In the genomic region with DNA sequence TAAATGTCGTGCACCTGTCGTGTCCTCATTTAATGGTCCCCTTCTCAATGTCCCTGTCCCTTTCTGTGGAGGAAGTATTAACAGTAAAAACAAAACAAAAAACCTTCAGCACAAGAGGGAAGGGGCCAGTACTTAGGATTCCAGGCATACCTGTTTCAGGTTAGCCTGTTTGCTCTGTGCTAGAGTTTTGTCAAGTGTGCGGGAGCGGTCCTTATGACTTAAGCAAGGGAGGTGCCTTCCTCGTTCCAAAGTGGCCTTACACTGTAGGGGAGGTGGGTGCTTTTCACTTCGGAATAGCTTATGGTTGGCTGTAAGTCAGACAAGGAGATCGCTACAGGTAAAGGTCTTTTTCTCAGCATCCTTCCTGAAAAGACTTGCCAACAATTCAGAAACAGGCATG, we compare ENCODE assay signal across 21 mouse cellular contexts. TPM values are rescaled to one million over a fixed set of nuclear protein-coding genes. Genes with fewer than 3 reads are reported as not detected.
A peak's percentile ranks its signal among the peaks of the same experiment; 100 is the strongest.
DNase-seq lines count a peak whose midpoint lies in the region; ATAC-seq and TF ChIP-seq lines count a peak whose summit lies in the region.
"Had no signal": no experiment of that assay in that cellular context is flagged by ENCODE, and none has a peak within 500 bp of the region (broad histone marks: within the 10 kb centered on the region; RNA-seq: fewer than 3 reads in every experiment).

No protein-coding gene starts in this region.

- H3K27me3 ChIP-seq in MEL (ENCODE audit: control insufficient read depth in 1 of 2, insufficient read depth in 2 of 2, low read length in 2 of 2): no peaks in the 10 kb centered on the region
- H3K27me3 ChIP-seq in lung, embryonic 16.5 days (ENCODE audit: control insufficient read depth, insufficient read depth, low read depth, low read length): no peaks in the 10 kb centered on the region
- H3K27me3 ChIP-seq: CH12.LX; embryonic facial prominence, embryonic 13.5 days; forebrain, embryonic 12.5 days; heart, embryonic 12.5 days; hindbrain, embryonic 15.5 days had no signal

- peaks cover 40 to 46% of the 10 kb centered on the region in 2 experiments for H3K36me3 ChIP-seq in MEL (ENCODE audit: control insufficient read depth in 1 of 2, insufficient read depth in 2 of 2, low read length in 2 of 2)
- no peaks in the 10 kb centered on the region; the same call in 1 of the 2 replicates for H3K36me3 ChIP-seq in lung, embryonic 16.5 days (ENCODE audit: control insufficient read depth, insufficient read depth, low read length)
- H3K36me3 ChIP-seq: hindbrain, embryonic 15.5 days had no signal

- H3K79me2 ChIP-seq in MEL (ENCODE audit: control insufficient read depth, insufficient read depth, low read length, poor library complexity): peaks cover 15% of the 10 kb centered on the region

- TF ChIP-seq POLR2A in MEL (IDR thresholded peaks at IDR 0.05; ENCODE audit: control insufficient read depth in 1 of 2, insufficient read depth in 1 of 2, low read depth in 1 of 2, low read length in 2 of 2, poor library complexity in 1 of 2): no peak

- H3K27ac ChIP-seq in MEL (ENCODE audit: control insufficient read depth, low read depth, low read length): peak overlapping the region; percentile 73
- H3K27ac ChIP-seq in lung, embryonic 16.5 days (ENCODE audit: low read length): peak overlapping the region; percentile 98
- H3K27ac ChIP-seq: embryonic facial prominence, embryonic 13.5 days; forebrain, embryonic 12.5 days; hindbrain, embryonic 10.5 days; hindbrain, embryonic 15.5 days had no signal

- TF ChIP-seq EP300 in MEL (IDR thresholded peaks at IDR 0.05; ENCODE audit: low read depth in 1 of 2, low read length in 2 of 2): no peak

- no peak overlapping the region for H3K9ac ChIP-seq in MEL (ENCODE audit: control insufficient read depth, low read depth, low read length, poor library complexity, severe bottlenecking)
- no peak overlapping the region for H3K9ac ChIP-seq in lung, embryonic 16.5 days (ENCODE audit: low read length)
- H3K9ac ChIP-seq: embryonic facial prominence, embryonic 13.5 days; forebrain, embryonic 12.5 days; heart, embryonic 12.5 days; hindbrain, embryonic 15.5 days had no signal

- ATAC-seq in lung, embryonic 16.5 days (ENCODE audit: low read depth): peak; percentile 94
- no peak for ATAC-seq in megakaryocyte, adult 5-6 weeks (ENCODE audit: poor library complexity, severe bottlenecking)
- ATAC-seq: forebrain, embryonic 16.5 days had no signal

- no peak overlapping the region for H3K4me3 ChIP-seq in MEL (ENCODE audit: control insufficient read depth in 1 of 2, insufficient read depth in 1 of 2, low read depth in 2 of 2, low read length in 2 of 2)
- no peak overlapping the region for H3K4me3 ChIP-seq in lung, embryonic 16.5 days (ENCODE audit: low read length)
- H3K4me3 ChIP-seq: embryonic facial prominence, embryonic 13.5 days; forebrain, embryonic 12.5 days; heart, adult 2 months; heart, embryonic 12.5 days; hindbrain, embryonic 10.5 days; hindbrain, embryonic 15.5 days had no signal

- peak overlapping the region; percentile 18; the same call in 1 of the 2 replicates for H3K4me2 ChIP-seq in lung, embryonic 16.5 days (ENCODE audit: low read depth, low read length)
- H3K4me2 ChIP-seq: embryonic facial prominence, embryonic 13.5 days; forebrain, embryonic 12.5 days; heart, embryonic 12.5 days; hindbrain, embryonic 15.5 days had no signal

- H3K9me3 ChIP-seq in MEL (replicated peaks; ENCODE audit: insufficient read depth, low read length): no peaks in the 10 kb centered on the region
- H3K9me3 ChIP-seq in lung, embryonic 16.5 days (ENCODE audit: control insufficient read depth, low read length): no peaks in the 10 kb centered on the region
- H3K9me3 ChIP-seq: embryonic facial prominence, embryonic 13.5 days; forebrain, embryonic 12.5 days; heart, embryonic 12.5 days; hindbrain, embryonic 10.5 days; hindbrain, embryonic 15.5 days had no signal

- TF ChIP-seq CTCF in MEL (IDR thresholded peaks at IDR 0.05 in 2 of 3, conservative IDR thresholded peaks at IDR 0.05 in 1 of 3; ENCODE audit: control insufficient read depth in 1 of 3, insufficient read depth in 1 of 3, low read depth in 2 of 3, low read length in 3 of 3, poor library complexity in 1 of 3, severe bottlenecking in 1 of 3): no peak

- WGBS in lung, embryonic 16.5 days: 57% methylated on average over 7 of the region's 7 CpGs

- no peak for TF ChIP-seq RAD21 in MEL (IDR thresholded peaks at IDR 0.05; ENCODE audit: low read depth, low read length)

- DNase-seq in MEL (ENCODE audit: low read depth, low spot score): no peak
- DNase-seq in lung, adult 18-20 months: peak; percentile 87 to 91
- peak; percentile 89 for DNase-seq in lung, postnatal 25 days (ENCODE audit: low spot score)
- no peak for DNase-seq in gastrocnemius, adult 8-10 months (ENCODE audit: low spot score in 2 of 2)
- no peak for DNase-seq in adrenal gland, postnatal 25 days
- DNase-seq in left cerebral cortex, adult 9 months (ENCODE audit: low spot score in 2 of 2): no peak
- DNase-seq: adrenal gland, postnatal 10 days; cerebellum, adult 11-12 months; cerebellum, adult 9-10 months; cerebellum, postnatal 25 days; gastrocnemius, postnatal 14 days; heart, adult 2 months had no signal

- peaks cover 37 to 55% of the 10 kb centered on the region in 2 experiments for H3K4me1 ChIP-seq in MEL (ENCODE audit: control insufficient read depth in 1 of 2, insufficient read depth in 2 of 2, low read length in 2 of 2)
- peaks cover 16% of the 10 kb centered on the region for H3K4me1 ChIP-seq in lung, embryonic 16.5 days (replicated peaks; ENCODE audit: control insufficient read depth, insufficient read depth, low read length)

TF ChIP-seq in MEL, 35 proteins besides CTCF, POLR2A, EP300 and RAD21:
- no peak for TF ChIP-seq USF1 (IDR thresholded peaks at IDR 0.05; ENCODE audit: low read depth, low read length)
- TF ChIP-seq ZNF384 (IDR thresholded peaks at IDR 0.05; ENCODE audit: low read depth, low read length): no peak
- TF ChIP-seq USF2 (IDR thresholded peaks at IDR 0.05; ENCODE audit: borderline replicate concordance in 1 of 2, insufficient read depth in 1 of 2, low read depth in 1 of 2, low read length in 2 of 2): no peak

RNA-seq across cellular contexts. Expression of gene Elovl5, which starts 49.7 kb away (rescaled TPM):
- 58.3 and 61.7 TPM in 2 replicates for total RNA-seq in MEL (2012; rRNA removed)
- 10 to 100 TPM; 52.3 to 73.0 TPM for polyA plus RNA-seq in MEL (2012; ENCODE audit: insufficient read depth in 1 of 2, insufficient read length in 2 of 2, low read depth in 1 of 2, low replicate concordance in 2 of 2, missing spikeins in 1 of 2)
- 94.6 and 96.3 TPM in 2 replicates for polyA plus RNA-seq in lung, embryonic 16.5 days (2015; fragmentation: Nextera tagmentation; extraction: Ambion mirVana)
- total RNA-seq in gastrocnemius, adult 8-10 months (2022): 1 to 10 TPM; 5.3 to 6.6 (median 5.7) TPM
- 45.0 and 49.3 TPM in 2 replicates for total RNA-seq in megakaryocyte, adult 5-6 weeks (2015)
- total RNA-seq in megakaryocyte, adult 5-6 weeks (2017): 52.0 and 52.8 TPM in 2 replicates
- 524 and 667 TPM in 2 replicates for total RNA-seq in adrenal gland, postnatal 25 days (2021)

Comparison
In these comparisons a context has a peak if more than half of its experiments do, and no peak if none do; other contexts are left out.
1. DNase-seq: peak in lung, adult 18-20 months (2 of 2) and lung, postnatal 25 days (single experiment); none in MEL (single experiment), gastrocnemius, adult 8-10 months (0 of 2), adrenal gland, postnatal 25 days (single experiment) and left cerebral cortex, adult 9 months (0 of 2).